Mouse (Mus musculus) ES-E14 (cell line): Measurements from ENCODE around the gene Gm26741. TPM values are rescaled to one million over a fixed set of nuclear protein-coding genes. Genes with fewer than 3 reads are reported as not detected.

Source experiments
- DNase-seq: peaks from one replicate; pipeline ENCODE4 v3.0.0-alpha.2; 2013; ENCODE audit warnings: low read depth, low spot score
- H3K27ac ChIP-seq: 2 replicates; pipeline ENCODE4 v1.5.1; 2012; ENCODE audit warnings: low read depth, mild to moderate bottlenecking, low read length, moderate library complexity, mixed read lengths; ENCODE audit not compliant: poor library complexity, insufficient read depth, severe bottlenecking
- H3K36me3 ChIP-seq: 2 replicates; pipeline ENCODE4 v1.6.1; 2012; ENCODE audit warnings: mild to moderate bottlenecking, low read length, moderate library complexity, mixed read lengths; ENCODE audit not compliant: control insufficient read depth, poor library complexity, insufficient read depth, severe bottlenecking
- H3K4me1 ChIP-seq, 2 experiments: fragments of 150-350 bp in 1 of 2; sonication (generic) in 1 of 2; 2 replicates each; pipeline ENCODE4 v1.6.1; 2012; ENCODE audit warnings: low read length in 2 of 2, mild to moderate bottlenecking in 1 of 2, mixed read lengths in 1 of 2; ENCODE audit not compliant: control insufficient read depth in 2 of 2, insufficient read depth in 2 of 2, poor library complexity in 1 of 2
- H3K4me3 ChIP-seq, 2 experiments: fragments of 150-350 bp in 1 of 2; sonication (generic) in 1 of 2; 2 replicates each; pipeline ENCODE4 v1.5.1; 2012; ENCODE audit warnings: low read length in 2 of 2, low read depth in 1 of 2, mild to moderate bottlenecking in 1 of 2, mixed read lengths in 1 of 2; ENCODE audit not compliant: insufficient read depth in 1 of 2, poor library complexity in 1 of 2, severe bottlenecking in 1 of 2
- H3K9ac ChIP-seq: 2 replicates; pipeline ENCODE4 v1.6.1; 2012; ENCODE audit warnings: low read depth, mild to moderate bottlenecking, low read length, mixed read lengths; ENCODE audit not compliant: poor library complexity, insufficient read depth, severe bottlenecking
- H3K9me3 ChIP-seq: fragments of 150-350 bp; sonication (generic); 2 replicates; pipeline ENCODE4 v1.6.1; 2012; ENCODE audit warnings: low read depth, mild to moderate bottlenecking, low read length; ENCODE audit not compliant: control insufficient read depth, insufficient read depth
- CHD2 ChIP-seq: IDR thresholded peaks from 2 replicates; pipeline ENCODE4 v1.6.1; 2014; ENCODE audit warnings: mild to moderate bottlenecking, low read depth, low read length, inconsistent platforms
- HCFC1 ChIP-seq: IDR thresholded peaks from 2 replicates; pipeline ENCODE4 v1.6.1; 2012; ENCODE audit warnings: low read length, inconsistent platforms, borderline replicate concordance; ENCODE audit not compliant: insufficient read depth
- MAFK ChIP-seq: IDR thresholded peaks from 2 replicates; pipeline ENCODE4 v1.6.1; 2014; ENCODE audit warnings: mild to moderate bottlenecking, low read depth, low read length, inconsistent platforms; ENCODE audit not compliant: insufficient read depth
- ZC3H11A ChIP-seq: IDR thresholded peaks from 2 replicates; pipeline ENCODE4 v1.6.1; 2012; ENCODE audit warnings: low read depth, mild to moderate bottlenecking, inconsistent platforms, low read length, borderline replicate concordance
- ZNF384 ChIP-seq: IDR thresholded peaks from 2 replicates; pipeline ENCODE4 v1.6.1; 2012; ENCODE audit warnings: low read depth, low read length, inconsistent platforms
- in situ Hi-C, 2 experiments: fragments of 600-800 bp; cut with MboI; formaldehyde crosslinking; loops; one replicate each; pipeline ENCODE4 v1.15.1; 2025; ENCODE audit warnings: low sequenced_read_pairs in 2 of 2, inconsistent platforms in 1 of 2; ENCODE audit not compliant: unreplicated experiment in 2 of 2
- total RNA-seq: library from RNA; depleted of rRNA; stranded (reverse); fragments of 300-350 nt; gene quantifications from 2 replicates; pipeline ENCODE4 v1.2.3, GENCODE M21; 2012

Gm26741 gene
- total RNA-seq, 1 experiment = not detected

- Histone ChIP-seq H3K9ac (no peak overlapping the region), H3K36me3 (no peaks in the 10 kb centered on the region), H3K4me3 (no peak overlapping the region), H3K27ac (no peak overlapping the region), H3K4me1 (no peaks in the 10 kb centered on the region), H3K9me3 (no peaks in the 10 kb centered on the region)
- TF ChIP-seq ZNF384 = no peak
- TF ChIP-seq CHD2 = no peak
- no peak for TF ChIP-seq HCFC1
- no peak for TF ChIP-seq MAFK
- no peak for TF ChIP-seq ZC3H11A
- in situ Hi-C loops = no loop called here
- no peak for DNase-seq
Measured at GRCm38 (mm10) chr10:52368376-52368775, 9.8 kb downstream of the Gm26741 start.

GRCm38 (mm10) chr10:52373834-52374233 is 15.3 kb downstream of the Gm26741 start:
- Histone ChIP-seq H3K27ac (no peak overlapping the region), H3K9ac (no peak overlapping the region), H3K4me1 (no peaks in the 10 kb centered on the region), H3K4me3 (no peak overlapping the region), H3K9me3 (no peaks in the 10 kb centered on the region), H3K36me3 (no peaks in the 10 kb centered on the region)
- DNase-seq = no peak
- in situ Hi-C loops = no loop called here
- TF ChIP-seq MAFK = no peak
- TF ChIP-seq CHD2 = no peak
- no peak for TF ChIP-seq ZNF384
- TF ChIP-seq ZC3H11A = no peak

- TF ChIP-seq HCFC1 (no peak), ZNF384 (no peak), MAFK (no peak)
- Histone ChIP-seq H3K9me3 (no peaks in the 10 kb centered on the region), H3K4me1 (no peaks in the 10 kb centered on the region), H3K4me3 (no peak overlapping the region), H3K36me3 (no peaks in the 10 kb centered on the region), H3K9ac (no peak overlapping the region), H3K27ac (no peak overlapping the region)
- no peak for DNase-seq
- in situ Hi-C loops = loop anchor here in 1 of 2 experiments (25.0 kb wide), 2 partner anchors 237 to 587 kb away; no protein-coding TSS in a partner anchor
Measured at GRCm38 (mm10) chr10:52374651-52375050, 16.1 kb downstream of the Gm26741 start.

- Histone ChIP-seq H3K9ac (no peak overlapping the region), H3K27ac (no peak overlapping the region), H3K4me1 (peaks cover 0 to 6% of the 10 kb centered on the region in 2 experiments; a peak in 1 of 4 replicates), H3K36me3 (no peaks in the 10 kb centered on the region), H3K4me3 (no peak overlapping the region), H3K9me3 (no peaks in the 10 kb centered on the region)
- TF ChIP-seq HCFC1 (no peak), ZC3H11A (no peak), MAFK (no peak), ZNF384 (no peak)
- in situ Hi-C loops = loop anchor here in 1 of 2 experiments (25.0 kb wide), 2 partner anchors 239 to 589 kb away; no protein-coding TSS in a partner anchor
- no peak for DNase-seq
Measured at GRCm38 (mm10) chr10:52376422-52376821, 17.9 kb downstream of the Gm26741 start.

GRCm38 (mm10) chr10:52377813-52378212 is 19.2 kb downstream of the Gm26741 start:
- Histone ChIP-seq H3K4me1 (peaks cover 0 to 6% of the 10 kb centered on the region in 2 experiments; a peak in 1 of 4 replicates), H3K4me3 (no peak overlapping the region), H3K9me3 (no peaks in the 10 kb centered on the region), H3K9ac (no peak overlapping the region), H3K36me3 (no peaks in the 10 kb centered on the region), H3K27ac (no peak overlapping the region)
- in situ Hi-C loops = loop anchor here in 1 of 2 experiments (25.0 kb wide), 2 partner anchors 241 to 591 kb away; no protein-coding TSS in a partner anchor
- no peak for TF ChIP-seq MAFK
- TF ChIP-seq ZC3H11A = no peak
- no peak for DNase-seq
